Mouse (Mus musculus) megakaryocyte-erythroid progenitor cell, adult 5-6 weeks (primary cell): ENCODE measurements around the gene Ecm2. TPM values are rescaled to one million over a fixed set of nuclear protein-coding genes. Genes with fewer than 3 reads are reported as not detected.

Source experiments
- ATAC-seq: replicated peaks from 2 replicates; pipeline ENCODE4 v1.8.0; 2016; ENCODE audit warnings: mild to moderate bottlenecking, inconsistent platforms; ENCODE audit not compliant: severe bottlenecking, poor library complexity, low FRiP score, low TSS enrichment
- total RNA-seq, 2 experiments: library from RNA; stranded (forward) in 1 of 2; stranded (reverse) in 1 of 2; fragments of 200-1000, 215-1000 nt in 1 of 2; fragments of >200 nt in 1 of 2; fragmentation: Nextera tagmentation in 1 of 2; gene quantifications; 2 replicates each; pipeline ENCODE4 v1.2.3; 2014 to 2017

The Ecm2 gene
- total RNA-seq (2014; fragmentation: Nextera tagmentation) (0.12 TPM in 1 of 2 replicates, not detected in the other), total RNA-seq (2017) (0.46 TPM in 1 of 2 replicates, not detected in the other)

- no peak for ATAC-seq
Observed at GRCm38 (mm10) chr13:49504510-49504909, at the start of gene Ecm2. Gene Ecm2 (plus strand): TSS chr13:49504810.

DNA sequence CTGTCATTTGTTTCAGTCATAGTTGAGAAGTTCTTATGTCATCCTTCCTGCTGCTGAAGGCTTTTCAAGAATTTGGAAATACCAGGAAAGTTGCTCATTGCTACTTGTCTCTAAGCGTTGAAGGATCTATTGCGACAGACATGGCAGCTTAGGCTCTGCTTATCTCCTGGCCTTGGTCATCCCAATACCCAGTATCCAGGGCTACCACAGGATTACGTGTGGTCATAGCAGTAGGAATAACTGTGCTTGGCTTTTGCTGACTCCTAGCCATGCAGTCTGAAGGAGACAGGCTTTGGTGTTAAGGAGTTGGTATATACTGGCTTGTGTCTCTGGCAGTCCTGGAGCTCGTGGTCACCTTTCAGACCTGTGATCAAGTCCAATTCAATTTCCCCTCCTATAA, 44.3 kb upstream of the Ecm2 start:
- ATAC-seq = no peak

DNA sequence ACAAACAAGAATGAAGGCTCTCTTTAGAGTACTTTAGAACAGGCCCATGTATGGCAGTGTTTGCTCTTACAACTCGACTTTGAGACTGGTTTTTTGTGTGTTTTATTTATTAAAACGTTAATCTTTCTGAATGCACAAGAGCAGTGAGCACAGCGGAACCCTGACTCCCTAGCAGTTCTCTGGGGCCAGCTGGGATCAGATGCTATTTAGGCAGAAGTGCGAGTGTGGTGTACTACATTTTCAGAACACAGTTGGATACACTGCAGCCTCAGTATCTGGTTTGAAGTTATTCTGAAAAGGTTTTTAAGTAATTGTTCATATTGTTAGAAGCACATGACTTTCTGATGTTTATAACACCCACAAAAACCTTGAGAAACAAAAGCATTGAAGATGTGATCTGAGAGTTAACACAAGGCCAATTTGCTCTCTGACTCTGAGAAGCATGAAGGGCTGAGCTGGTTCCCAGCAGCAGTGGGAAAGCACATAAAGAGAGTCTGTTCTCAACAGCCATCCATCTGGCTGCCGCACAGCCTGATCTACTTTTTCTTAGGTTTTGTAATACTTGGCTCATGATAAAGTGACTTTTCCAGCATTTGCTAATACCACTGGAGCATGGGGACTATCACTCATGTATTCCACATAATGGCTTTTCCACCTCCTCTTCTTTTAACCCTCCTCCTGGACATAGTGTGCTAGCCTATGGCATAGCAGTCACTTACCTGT, 43.8 kb upstream of the Ecm2 start:
- no peak for ATAC-seq

GRCm38 (mm10) chr13:49461458-49462132, 43.0 kb upstream of the Ecm2 start:
- no peak for ATAC-seq

DNA sequence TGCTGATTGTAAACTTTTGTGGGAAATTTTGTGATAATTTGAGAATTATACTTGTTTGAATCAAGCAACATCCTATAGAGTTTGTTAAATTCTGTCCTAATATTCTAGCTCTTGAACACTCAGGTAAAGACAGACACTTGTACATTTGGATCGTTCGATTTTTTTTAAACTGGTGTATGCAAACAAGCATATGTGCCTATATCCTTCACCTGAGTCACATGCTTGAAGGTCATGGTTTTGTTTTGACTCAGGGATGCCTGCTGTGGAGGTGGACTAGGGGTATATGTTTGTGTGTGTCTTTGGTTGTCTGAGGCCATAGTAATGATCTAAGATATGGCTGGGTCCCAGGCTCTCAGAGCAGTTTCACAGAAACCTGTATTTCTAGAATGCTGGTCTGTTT, 41.7 kb upstream of the Ecm2 start:
- ATAC-seq = no peak

- ATAC-seq = peak; percentile 88
Observed at GRCm38 (mm10) chr13:49465875-49466274, 38.7 kb upstream of the Ecm2 start.

DNA sequence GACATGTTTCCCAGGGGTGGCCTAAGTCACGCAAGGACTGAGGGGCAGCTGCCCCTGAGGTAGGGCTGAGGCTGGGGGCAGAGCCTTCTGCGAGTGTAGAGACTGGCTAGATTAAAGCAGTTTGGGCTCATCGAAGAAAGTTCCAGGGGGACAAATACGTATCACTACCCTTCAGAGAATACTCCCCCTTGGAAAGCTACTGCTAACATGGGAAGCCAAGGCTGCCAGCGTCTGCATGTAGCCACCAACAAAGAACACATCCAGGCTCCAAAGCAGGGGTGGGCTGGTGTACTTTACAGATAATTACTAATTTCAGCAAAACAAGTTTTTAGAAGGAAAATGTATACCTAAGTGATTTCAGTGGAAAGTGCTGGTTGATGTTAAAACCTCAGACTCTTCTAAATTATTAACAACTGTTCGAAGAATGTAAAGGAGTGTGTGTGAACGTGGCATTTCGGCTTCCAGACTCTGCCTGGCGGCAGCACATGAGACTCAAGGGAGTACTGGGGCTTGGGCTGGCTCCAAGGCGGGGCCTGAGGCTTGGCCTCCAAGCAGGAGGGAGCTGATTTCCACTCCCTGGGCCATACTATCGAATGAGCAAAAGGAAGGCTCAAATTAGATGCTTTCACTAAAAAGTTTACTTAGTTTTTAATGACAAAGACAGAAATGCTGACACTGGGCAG, 38.1 kb upstream of the Ecm2 start:
- ATAC-seq = no peak

- ATAC-seq = no peak
Observed at GRCm38 (mm10) chr13:49467585-49467984, 37.0 kb upstream of the Ecm2 start.

DNA sequence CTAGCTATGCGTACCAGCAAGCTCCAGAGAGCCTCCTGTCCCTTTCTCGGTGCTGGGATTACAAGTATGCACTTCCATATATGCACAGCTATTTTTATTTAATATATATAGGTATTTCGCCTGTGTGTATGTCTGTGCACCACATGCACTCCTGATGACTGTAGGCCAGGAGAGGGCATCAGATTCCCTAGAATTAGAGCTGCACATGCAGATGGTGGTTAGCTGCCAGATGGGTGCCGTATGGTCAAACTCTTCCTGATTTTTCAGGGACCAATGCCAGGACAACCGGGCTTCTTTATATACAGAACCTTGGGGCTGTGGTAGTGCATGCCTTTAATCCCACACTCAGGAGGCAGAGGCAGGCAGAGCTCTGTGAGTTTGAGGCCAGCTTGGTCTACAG, 35.6 kb upstream of the Ecm2 start:
- no peak for ATAC-seq

DNA sequence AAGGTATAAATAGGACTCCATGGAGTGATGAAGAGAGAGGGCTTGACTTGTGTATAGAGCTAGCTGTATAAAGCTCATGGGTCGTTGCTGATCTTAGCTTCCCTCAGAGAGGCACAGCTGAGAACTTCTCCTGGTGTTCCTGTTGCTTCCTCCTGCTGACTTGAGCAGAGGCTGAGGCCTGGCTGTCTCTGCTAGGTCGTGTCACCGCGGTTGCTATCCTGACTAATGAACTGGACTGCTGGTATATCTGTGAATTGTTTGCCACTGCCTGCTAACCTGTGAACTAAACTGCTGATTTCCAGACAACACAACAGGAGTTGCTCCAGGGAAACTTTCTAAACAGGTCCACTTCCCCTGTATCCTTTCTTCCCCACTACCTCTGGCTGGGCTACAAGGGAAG, 34.3 kb upstream of the Ecm2 start:
- ATAC-seq = no peak

- no peak for ATAC-seq
Observed at GRCm38 (mm10) chr13:49470806-49471205, 33.8 kb upstream of the Ecm2 start.

DNA sequence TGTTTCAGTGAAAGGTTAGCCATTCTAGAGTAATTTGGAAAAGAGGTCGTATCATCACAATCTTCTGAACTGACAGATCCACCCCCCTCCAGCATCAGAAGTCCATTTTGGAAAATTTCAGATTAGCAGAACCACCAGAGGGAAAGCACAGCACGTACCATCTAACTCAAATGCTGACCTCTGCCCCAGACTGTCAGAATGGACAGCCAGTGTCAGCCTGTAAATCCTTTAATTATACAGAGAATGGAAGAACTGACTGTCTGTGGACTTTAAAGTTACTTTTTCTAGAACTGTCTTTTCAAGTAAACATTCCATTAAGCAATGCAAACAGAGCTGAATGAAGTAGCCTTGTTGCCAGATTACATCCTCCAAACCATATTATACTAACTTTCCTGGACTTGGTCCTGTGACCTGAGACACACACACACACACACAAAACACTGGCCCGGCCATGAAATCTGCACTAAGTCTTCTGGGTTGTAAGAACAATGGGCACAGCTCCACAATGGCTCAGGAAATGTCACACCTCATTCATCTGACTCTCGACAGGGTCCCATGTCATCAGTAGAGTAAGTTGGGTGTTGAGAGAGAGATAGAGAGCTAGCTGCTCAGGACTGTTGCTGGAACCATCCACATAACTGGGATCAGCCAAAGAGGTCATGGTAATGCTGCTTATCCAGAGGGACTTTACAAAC, 32.5 kb upstream of the Ecm2 start:
- ATAC-seq = no peak

GRCm38 (mm10) chr13:49472676-49473005, 32.0 kb upstream of the Ecm2 start:
- ATAC-seq = no peak

GRCm38 (mm10) chr13:49477887-49478286, 26.7 kb upstream of the Ecm2 start:
- ATAC-seq = no peak

GRCm38 (mm10) chr13:49478851-49479374, 25.7 kb upstream of the Ecm2 start:
- ATAC-seq = no peak

DNA sequence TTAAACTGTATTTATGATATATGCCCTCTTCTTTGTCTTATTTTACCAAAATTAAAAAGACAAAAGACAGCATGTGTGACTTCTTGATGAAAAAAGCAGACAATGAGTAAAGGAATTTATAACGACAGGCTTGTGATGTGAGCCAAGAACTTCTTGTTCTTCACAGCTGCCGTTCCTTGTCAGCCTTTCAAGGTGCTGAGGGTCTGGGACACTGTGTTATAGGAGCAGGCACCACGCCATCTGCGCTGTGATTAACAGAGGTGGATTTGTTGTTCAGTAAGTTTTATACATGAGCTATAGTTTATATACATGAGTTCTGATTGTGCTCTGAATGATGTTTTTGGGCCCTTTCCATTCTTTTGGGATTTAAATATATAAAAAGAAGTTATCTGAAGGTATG, 25.2 kb upstream of the Ecm2 start:
- no peak for ATAC-seq

GRCm38 (mm10) chr13:49480057-49480456, 24.6 kb upstream of the Ecm2 start:
- ATAC-seq = no peak

DNA sequence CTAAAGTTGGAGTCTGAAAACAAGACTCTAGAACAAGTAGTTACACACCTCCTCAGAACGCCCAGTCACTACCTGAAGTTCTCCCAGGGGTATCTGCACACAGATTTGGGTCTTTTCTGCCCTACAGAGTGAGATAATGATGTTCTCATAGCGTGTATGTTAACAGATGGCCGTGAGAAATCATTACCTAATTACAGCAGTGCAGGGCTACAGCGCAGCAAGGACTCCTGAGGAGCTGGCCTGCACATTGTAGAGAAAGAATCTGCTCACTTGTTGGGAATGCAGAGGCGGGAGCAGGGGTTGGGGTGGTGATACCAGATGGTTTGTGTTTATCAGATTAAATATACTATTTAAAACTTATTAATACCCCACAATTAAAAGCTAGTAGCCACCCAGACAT, 24.1 kb upstream of the Ecm2 start:
- ATAC-seq = no peak

- no peak for ATAC-seq
Observed at GRCm38 (mm10) chr13:49485388-49485787, 19.2 kb upstream of the Ecm2 start.
